Mouse (Mus musculus) cerebral cortex, adult 2 months (tissue): Measurements from ENCODE around the gene Cd2ap.

ENCODE experiments used
- WGBS: fragments of 180-500 bp; shearing (Covaris S2); methylation state at CpG from one replicate; pipeline ENCODE4 v1.1.7; 2018; 5-methylcytosine and 5-hydroxymethylcytosine counted together

Cd2ap gene

DNA sequence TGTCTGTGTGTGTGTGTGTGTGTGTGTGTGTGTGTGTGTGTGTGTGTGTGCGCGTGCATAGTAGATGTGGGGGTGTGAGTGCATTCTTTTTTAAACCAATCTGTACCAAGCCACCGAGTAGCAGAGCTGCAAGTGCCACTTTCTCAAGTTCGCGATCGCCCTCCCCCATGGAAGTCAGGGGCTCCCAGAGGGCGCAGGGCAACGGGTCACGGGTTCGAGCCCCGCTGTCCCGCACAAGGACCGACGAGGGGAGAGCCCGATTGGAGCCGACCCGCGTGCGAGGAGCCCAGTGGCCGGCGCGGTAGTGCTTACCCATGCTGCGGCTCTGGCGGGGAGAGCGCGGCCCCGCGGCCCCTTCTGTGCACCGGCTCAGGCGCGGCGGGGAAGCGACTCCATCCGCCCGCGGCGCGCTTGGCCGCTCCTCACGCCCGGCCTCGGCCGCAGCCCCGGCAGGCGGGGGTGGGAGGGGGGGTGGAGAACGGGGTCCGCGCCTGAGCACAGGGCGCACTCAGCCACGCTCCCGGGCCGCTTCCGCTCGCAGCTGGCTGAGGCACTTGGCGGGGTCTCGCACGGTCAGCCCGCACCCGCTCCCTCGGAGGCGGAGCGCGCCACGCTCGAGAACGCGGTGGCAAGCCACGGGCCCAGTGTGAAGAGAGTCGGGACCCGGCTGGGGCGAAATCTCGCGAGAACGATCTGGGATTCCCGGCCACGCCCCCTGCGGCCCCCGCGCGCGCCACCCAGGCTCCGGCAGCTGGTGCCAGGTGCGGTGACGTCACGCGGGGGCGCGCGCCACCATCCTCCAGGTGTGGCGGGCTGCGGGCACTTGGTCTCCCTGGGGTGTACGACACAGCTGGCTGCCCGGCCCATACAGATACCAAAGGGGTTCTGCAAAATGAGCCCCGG, at the start of gene Cd2ap:
Gene Cd2ap (minus strand): TSS at position 665 of the 903 bp plus-strand sequence.
- 0% methylated on average over 94 of the region's 94 CpGs for WGBS

DNA sequence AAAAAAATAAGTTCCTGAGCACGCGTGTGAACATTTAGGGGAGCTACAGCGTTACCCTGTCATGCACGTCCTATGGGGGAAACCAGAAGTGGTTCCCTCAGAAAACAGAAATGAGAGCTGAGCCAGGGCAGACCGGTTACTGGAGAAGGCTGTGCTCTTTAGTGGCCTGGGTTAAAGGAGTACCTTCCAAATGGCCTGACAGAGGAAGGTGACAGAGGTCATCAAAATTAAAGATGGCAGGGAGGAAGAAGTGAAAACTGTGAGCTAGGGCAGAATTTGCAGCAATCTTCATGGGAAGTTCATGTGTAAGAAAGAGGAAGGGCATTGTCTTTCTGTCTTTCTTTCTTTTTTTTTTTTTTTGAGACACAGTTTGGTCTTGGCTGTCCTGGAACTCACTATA, 48.3 kb upstream of the Cd2ap start:
- 91% methylated on average over 5 of the region's 5 CpGs for WGBS

DNA sequence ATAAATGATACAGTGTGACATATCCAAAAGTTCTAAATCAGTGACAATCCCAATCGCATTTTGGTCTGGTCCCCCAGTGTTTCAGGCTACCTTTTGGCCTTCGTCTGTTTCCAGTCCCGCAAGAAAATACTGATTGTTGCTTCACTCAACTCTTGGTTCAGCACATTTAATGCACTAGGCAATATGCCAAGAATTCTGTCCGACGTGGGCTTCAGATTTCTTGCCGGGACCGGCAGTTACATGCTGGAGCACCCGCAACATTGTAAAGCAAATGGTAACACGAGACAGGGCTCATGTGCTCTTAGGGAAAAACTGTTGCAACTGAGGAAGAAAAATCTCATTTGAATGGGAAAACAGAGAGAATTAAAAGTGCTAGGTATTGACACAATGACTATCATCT, 42.3 kb upstream of the Cd2ap start:
- 57% methylated on average over 9 of the region's 9 CpGs for WGBS

DNA sequence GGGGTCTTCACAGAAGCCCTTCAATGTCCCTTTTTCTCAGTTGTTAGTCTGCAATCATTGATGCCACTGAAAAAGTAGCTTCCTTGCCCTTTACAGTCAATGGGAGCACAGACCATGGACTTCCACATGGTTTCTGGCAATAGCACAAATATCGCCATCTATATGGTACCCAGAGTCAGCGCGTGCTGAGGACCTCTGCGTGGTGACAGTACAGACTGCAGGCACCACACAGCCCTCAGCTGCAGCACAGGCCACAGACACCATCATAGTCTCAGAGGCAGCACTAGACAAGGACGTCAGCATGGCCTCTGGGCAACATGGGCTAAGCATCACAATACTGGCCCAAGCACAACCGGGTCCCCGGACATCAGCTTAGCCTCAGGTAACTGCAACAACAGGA, 38.3 kb upstream of the Cd2ap start:
- WGBS, result 92% methylated on average over 7 of the region's 7 CpGs

DNA sequence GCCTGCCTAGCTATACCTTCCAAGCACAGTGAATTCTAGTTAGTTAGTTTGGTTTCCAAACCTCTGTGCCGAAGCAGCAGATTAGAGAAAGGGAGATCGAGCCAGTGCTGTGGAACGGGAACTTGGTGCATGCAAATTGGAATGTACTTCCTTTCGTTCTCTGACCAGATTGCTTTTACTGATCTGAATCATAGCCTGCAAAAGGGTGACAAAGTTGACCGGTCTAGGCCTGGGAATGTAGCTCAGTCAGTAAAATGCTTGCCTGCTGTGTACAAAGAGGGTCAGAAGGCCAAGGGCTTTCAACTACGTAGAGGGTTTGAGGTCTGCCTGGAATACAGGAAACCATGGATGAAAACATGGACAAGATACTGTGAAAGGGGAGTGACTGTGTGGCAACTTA, 35.7 kb upstream of the Cd2ap start:
- WGBS, result 71% methylated on average over 6 of the region's 6 CpGs

DNA sequence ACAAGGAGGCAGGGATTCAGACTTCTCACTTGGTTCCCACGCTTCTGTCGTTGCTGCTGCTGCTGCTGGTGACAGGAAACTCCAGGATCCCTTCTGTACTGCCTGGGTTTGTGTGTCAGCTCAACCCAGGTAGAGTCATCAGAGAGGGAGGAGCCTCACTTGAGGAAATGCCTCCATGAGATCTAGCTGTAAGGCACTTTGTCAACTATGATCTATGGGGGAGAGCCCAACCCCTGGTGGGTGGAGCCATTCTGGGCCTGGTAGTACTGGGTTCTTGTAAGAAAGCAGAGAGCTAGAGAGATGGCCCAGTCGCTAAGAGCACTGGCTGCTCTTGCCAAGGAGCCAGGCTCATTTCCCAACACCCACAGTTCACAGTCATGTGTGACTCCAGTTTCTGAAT, 34.0 kb upstream of the Cd2ap start:
- WGBS, result 81% methylated on average over 3 of the region's 3 CpGs

DNA sequence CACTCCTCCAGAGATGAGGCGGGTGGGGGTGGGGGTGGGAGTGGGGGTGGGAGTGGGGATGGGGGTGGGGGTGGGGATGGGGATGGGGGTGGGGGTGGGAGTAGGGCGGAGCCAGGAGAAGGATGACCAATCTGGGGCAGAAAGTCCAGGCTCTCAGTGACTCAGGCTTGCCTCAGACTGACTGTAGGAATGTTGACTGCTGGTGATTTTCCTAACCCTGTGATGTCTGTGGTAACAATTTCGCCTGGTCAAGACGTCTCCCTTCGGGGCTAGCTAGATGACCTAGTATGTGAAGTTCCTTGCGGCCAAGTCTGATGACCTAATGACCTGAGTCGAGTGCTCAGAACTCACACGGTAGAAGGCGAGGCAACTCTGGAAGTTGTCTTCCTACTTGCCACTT, 32.9 kb upstream of the Cd2ap start:
- 86% methylated on average over 9 of the region's 9 CpGs for WGBS

DNA sequence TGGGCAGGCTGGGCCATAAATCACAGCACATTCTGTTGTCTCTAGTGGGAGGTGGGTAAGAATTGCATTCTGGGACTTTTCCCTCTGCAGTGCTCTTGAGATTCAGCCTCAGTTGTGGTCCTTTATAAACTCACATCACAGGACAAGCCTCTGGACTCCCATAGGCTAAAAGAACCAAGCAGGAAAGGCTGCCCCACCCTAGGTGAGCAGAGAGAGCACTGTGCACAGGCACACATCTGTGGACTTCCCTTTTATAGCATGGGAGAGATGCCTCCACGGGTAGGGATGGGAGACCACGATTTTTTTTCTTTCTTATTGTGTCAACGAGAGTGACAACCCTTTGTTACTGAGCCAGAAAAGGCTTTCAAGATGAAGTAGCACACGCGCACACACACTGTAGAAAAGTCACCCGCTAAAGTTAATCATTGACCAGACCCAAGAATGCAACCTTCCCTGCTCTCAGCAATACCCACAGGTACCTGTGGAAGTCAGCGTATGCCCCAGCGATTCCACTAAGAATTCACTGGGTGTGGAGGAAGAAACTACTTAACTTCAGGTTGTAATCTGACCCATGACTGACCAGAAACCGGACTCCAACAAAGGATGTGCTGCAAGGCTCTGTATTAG, 32.4 kb upstream of the Cd2ap start:
- 82% methylated on average over 9 of the region's 9 CpGs for WGBS

DNA sequence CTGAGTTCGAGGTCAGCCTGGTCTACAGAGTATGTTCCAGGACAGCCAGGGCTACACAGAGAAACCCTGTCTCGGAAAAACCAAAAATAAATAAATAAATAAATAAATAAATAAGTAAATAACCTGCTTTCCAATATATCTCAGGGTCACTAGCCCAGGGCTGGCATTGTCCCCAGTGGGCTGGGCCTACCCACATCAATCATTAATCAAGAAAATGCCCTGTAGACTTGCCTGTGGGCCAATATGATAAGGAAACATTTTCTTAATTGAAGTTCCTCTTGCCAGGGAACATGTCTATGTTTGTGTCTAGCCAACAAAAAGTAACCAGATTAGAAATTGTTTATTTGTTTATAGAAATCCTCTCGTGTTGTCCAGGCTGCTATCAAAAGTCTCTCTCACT, 31.7 kb upstream of the Cd2ap start:
- WGBS, result 89% methylated on average over 3 of the region's 3 CpGs

DNA sequence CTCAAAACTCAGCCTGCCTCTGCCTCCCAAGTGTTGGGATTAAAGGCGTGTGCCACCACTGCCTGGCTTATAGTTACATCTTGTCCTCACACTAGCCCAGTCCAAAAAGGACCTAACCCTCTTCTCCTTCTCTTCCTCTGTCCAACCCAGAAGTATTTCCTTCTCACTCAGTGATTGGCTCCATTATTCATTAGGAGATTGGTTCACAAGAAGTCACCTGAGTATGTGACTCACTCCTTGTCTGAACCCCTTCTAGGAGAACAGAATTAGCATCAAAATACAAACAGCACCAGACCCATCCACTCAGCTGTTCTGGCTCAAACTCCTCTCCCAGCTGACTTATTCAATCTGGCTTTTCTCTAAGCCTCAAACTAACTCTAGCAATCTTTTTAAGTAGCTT, 30.0 kb upstream of the Cd2ap start:
- WGBS, result 100% methylated on average over 1 of the region's 1 CpGs

DNA sequence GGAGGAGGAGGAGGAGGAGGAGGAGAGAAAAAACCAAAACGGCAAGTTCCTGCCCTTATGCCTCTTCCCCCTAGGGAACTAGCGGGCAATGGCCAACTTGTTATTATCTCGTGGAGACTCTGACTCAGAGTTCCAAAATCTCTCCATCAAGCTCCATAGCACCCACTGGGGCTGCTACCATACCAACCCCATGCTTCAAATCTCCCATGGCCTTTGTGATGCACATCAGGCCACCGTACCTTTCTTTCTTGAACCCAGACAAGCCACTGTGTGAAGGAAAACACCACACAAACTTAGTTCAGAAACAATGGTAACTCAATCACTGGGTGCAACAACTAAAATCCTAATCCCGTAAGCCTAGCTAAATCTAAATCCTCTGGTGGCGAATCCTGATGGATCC, 29.5 kb upstream of the Cd2ap start:
- 83% methylated on average over 6 of the region's 6 CpGs for WGBS

DNA sequence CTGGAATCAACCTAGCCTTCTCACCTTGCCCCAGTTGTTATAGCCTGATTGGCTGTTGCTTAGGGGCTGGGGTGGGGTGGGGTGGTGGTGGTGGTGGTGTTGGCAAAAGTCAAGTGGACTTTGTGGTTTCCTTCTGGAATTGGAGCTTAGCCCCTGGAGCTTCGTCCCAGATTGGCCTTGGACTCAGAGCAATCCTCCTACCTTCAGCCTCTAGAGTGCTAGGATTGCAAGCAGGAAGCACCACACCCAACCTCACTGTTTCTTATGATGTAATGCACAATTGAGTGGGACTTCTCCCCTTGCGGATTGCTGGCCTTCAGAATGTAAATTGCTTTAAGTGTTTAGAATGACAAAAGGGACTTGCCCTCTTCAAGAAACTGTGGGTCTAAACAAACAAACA, 24.3 kb upstream of the Cd2ap start:
- 68% methylated on average over 2 of the region's 2 CpGs for WGBS

DNA sequence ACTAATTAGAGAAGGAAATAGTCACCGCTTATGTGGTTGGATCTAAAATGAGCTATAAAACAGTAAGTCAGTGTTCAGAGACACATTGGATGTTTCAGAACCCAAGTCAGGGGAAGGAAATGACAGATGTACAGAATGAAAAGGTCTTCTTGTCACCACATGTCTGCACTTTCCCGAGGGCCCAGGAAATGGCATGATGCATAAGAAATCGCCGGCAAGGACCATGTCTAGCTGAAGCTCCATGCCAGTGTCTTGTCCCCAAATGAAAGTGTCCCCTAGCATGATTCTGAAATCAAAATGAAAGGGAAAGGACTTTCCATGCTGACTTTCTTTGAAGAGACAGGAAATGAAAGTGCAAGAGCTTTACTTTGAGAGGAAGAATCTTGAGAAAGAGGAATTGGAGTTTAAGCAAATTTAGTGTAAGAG, 10.8 kb upstream of the Cd2ap start:
- WGBS, result 72% methylated on average over 4 of the region's 4 CpGs

DNA sequence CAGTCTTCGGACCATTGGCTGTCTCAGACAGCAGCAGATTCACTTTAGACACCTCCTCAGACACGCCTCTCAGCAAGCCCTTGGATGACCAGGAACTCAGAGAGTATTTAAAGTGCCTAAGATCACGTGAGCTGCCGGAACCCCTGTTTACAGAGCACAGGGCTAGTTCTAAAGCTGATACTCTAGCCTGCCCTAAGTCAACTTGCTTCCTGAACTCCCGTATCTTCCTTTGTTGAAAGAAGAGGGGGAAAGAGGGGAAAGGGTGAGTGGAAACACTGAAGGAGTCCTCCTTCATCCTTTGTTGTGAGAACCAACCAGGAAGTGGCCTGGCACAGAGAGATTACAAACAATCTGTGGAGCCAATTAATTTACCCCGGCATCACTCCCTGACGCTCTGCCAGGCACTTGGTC, 8.6 kb upstream of the Cd2ap start:
- 64% methylated on average over 7 of the region's 7 CpGs for WGBS

DNA sequence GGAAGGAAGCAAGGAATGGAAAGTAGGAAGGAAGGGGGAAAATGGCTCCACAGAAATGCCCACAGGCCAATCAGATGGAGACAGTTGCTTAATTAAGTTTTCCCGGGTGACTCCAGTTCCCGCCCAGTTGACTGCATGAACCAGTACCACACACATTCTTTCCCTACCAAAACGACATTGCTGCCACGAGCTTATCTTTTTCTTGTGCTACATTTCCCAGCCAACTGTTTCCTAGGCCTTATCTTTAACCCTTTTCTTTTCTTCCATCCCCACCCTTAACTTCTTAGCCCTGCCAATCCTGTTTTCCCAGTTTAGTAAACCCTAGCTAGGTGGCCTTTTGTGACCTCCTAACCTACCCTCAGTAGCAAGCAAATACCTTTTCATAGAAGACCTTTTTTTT, 7.9 kb upstream of the Cd2ap start:
- WGBS, result 78% methylated on average over 4 of the region's 4 CpGs

DNA sequence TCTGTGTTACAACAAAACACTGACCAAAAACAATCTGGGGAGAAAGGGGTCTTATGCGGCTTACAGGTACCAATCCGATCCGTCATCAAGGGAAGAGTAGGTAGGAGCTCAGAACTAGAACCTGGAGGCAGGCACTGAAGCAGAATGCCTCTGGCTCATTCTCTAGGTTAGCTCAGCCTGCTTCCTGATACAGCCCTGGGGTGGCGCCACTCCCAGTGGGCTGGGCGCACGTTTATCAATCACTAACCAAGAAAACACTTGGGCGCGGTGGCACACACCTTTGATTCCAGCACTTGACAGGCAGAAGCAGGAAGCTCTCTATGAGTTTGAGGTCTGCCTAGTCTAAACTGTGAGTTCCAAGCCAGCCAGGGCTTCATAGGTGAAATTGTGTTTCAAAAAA, 7.3 kb upstream of the Cd2ap start:
- 87% methylated on average over 8 of the region's 8 CpGs for WGBS

DNA sequence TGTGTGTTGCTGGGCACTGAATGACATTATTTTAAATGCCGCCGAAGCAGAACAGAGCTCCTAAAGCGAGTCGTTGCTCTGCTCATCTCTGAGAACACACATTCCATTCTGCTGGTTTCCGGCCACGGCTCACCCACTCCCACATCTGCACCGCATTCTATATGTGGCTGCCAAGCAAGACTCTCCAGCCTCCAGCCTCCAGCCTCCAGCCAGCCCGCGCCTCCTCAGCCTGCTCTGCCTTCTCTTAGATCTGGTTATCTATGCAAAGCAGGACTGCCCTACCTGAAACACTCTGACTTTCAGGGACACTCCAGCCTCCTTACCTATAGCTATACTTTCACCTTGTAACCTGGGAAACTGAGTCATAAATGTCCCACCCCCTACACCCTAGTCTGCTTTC, 6.8 kb upstream of the Cd2ap start:
- WGBS, result 30% methylated on average over 9 of the region's 9 CpGs

DNA sequence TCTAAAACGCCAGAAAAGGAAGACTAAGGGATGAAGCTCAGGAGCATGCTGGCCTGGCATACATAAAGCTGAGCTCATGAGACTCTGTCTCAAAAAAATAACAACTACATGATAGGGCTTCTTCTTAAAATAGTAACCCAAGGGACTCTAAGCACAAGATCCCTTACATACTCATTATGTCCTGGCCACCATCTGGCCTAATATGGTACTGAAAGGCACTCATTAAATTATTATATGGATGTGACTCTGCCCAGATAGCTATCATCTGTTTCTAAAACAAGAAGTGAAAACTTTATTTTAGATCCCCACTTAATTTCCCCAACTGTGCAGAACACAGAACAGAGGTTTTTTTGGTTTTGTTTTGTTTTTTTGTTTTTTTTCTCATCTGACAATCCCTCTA, 6.4 kb upstream of the Cd2ap start:
- 85% methylated on average over 1 of the region's 1 CpGs for WGBS

DNA sequence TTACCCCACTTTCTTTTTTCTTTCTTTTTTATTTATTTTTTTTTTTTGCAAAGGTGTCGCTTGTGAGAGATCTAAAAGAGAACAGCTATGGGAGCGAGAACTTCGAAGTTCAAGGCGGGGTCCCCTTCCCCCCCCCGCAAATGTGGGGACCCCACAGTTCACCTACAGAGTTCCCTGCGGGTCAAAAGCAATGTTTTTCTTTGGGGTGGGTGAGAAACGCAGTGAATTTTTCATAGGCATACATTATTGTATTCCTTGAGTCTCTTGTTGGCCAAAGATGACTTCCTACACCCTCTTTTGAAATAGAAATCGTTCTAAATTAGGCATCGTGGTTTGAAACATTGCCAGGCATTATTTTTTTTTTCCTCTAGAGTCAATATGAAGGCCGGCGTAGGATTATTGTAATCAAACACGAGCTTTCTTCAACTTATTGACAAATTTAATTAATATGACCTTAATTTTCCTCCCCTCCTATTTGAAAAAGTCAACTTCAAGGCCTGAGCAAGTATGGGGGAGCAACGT, 500 bp upstream of the Cd2ap start:
- WGBS, result 12% methylated on average over 13 of the region's 13 CpGs

DNA sequence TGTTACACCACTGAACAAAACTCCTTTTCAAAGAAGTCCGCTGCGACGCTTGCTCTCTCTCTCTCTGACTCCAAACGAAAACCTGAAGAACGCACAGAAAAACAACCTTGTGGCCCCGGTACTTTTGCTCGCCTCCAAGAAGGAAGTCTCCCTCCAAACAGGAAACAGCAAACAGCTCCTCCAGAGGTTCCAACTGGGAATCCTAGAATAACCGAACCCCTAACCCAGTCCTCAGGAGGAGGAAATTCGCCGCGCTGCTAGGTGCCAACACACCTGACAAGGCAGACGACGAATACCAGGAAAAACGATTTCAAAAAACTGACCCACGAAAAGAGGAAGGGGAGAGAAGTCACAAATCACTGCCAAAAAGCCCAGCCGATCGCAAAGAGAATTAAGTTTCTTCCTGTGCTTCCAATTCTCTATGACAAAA, 879 bp downstream of the Cd2ap start:
- under 1% methylated on average over 17 of the region's 17 CpGs for WGBS

DNA sequence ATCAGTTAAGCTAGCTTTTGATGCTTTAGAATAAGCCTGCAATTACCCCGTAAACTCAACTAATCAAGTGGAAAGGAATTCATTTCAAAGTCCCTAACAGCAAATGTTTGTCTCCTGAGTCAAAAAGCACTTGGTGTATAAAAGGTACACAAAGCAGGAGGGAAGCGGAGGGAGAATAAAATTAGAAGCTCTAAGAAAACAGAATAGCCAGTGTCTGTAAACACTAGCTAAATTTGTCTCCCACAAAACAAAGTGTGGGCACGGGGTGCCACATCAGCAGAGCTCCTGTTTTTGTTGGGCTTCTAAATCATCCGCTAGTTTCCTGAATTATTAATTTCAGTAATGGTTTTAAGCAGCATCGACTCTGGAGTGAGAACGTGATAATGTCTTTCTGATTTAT, 1.4 kb downstream of the Cd2ap start:
- 10% methylated on average over 6 of the region's 6 CpGs for WGBS

DNA sequence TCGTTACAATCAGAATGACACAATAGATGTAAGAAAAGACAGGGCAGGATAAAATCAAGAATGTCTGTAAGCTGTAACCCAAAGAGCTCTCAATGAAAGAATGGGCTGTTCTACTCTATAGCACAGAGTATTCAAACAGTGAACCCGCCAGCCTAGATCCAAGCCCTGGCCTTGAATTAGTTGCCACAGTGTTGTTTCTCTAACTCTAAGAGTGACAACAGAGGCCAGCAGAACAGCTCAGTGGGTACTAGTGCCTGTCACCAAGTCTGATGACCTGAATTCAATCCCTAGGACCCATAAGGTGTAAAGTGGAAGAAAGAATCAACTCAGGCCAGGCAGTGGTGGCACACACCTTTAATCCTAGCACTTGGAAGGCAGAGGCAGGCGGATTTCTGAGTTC, 13.3 kb downstream of the Cd2ap start:
- 77% methylated on average over 3 of the region's 3 CpGs for WGBS

DNA sequence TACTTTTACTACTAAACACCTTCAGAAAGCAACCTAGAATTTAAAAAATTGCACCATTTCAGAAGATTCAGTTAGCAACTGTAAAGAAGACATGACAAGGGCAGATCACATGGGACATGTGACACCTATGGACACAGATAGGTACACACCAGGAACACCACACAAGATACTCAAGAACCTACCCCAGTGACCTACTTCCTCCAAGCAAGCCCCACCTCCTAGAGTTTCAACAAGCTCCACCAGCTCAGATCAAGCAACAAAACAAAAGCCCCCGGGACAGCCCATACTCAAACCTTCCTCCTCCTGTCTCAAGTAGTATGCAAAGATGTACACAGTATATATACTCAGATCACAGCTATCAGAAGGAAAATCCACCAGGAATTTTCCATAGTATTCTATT, 16.1 kb downstream of the Cd2ap start:
- 83% methylated on average over 1 of the region's 1 CpGs for WGBS
